Mouse (Mus musculus) liver, embryonic 14.5 days (tissue): Measurements from ENCODE around the gene Poc5.

Source experiments
- CTCF ChIP-seq: IDR thresholded peaks from 2 replicates; pipeline ENCODE4 v1.5.1; 2016; ENCODE audit warnings: antibody characterized with exemption, low read depth, control low read depth
- EP300 ChIP-seq: IDR thresholded peaks from 2 replicates; pipeline ENCODE4 v1.6.1; 2016; ENCODE audit warnings: antibody characterized with exemption, low read depth

- TF ChIP-seq CTCF (no peak), EP300 (no peak)
Measured at GRCm38 (mm10) chr13:96432376-96432811, 44.3 kb downstream of the Poc5 start.
